Mouse (Mus musculus): ENCODE measurements around the gene Parp2. TPM values are rescaled to one million over a fixed set of nuclear protein-coding genes. Genes with fewer than 3 reads are reported as not detected.
"Not testable (repeated sequence)": the region's sequence is repeated elsewhere in the genome, so short reads cannot be mapped to it uniquely, and the experiment has no call there.

The Parp2 gene
- polyA plus RNA-seq, 1 experiment from 2014 or later, result 72.4 TPM

- Histone ChIP-seq H3K27me3 (no peaks in the 10 kb centered on the region), H3K4me1 (no peaks in the 10 kb centered on the region), H3K27ac (peak overlapping the region; percentile 73; the same call in 1 of the 2 replicates), H3K4me2 (no peak overlapping the region), H3K4me3 (no peak overlapping the region), H3K36me3 (0 out of 2 replicates have a peak, but pooled peaks cover 6% of the 10 kb centered on the region), H3K9ac (no peak overlapping the region), H3K9me3 (no peaks in the 10 kb centered on the region)
- 47% methylated on average over 2 of the region's 2 CpGs for WGBS
- ATAC-seq (ENCODE audit: insufficient number of reproducible peaks, insufficient read depth, low FRiP score, low TSS enrichment, low read depth), result no peak
Observed at GRCm38 (mm10) chr14:50834435-50834834, 26.8 kb downstream of the Parp2 start.

- Histone ChIP-seq H3K36me3 (0 out of 2 replicates have a peak, but pooled peaks cover 2% of the 10 kb centered on the region), H3K9me3 (no peaks in the 10 kb centered on the region), H3K4me2 (no peak overlapping the region), H3K27me3 (no peaks in the 10 kb centered on the region), H3K4me3 (no peak overlapping the region), H3K9ac (no peak overlapping the region), H3K4me1 (no peaks in the 10 kb centered on the region), H3K27ac (no peak overlapping the region)
- WGBS, result 68% methylated on average over 6 of the region's 6 CpGs
- no peak for ATAC-seq (ENCODE audit: insufficient number of reproducible peaks, insufficient read depth, low FRiP score, low TSS enrichment, low read depth)
Observed at GRCm38 (mm10) chr14:50837236-50837635, 29.6 kb downstream of the Parp2 start.

GRCm38 (mm10) chr14:50855788-50856187 is 48.1 kb downstream of the Parp2 start:
- Histone ChIP-seq H3K4me1 (no peaks in the 10 kb centered on the region), H3K9me3 (no peaks in the 10 kb centered on the region), H3K4me3 (no peak overlapping the region), H3K27me3 (no peaks in the 10 kb centered on the region), H3K36me3 (peaks cover 27% of the 10 kb centered on the region), H3K9ac (no peak overlapping the region), H3K27ac (no peak overlapping the region), H3K4me2 (no peak overlapping the region)
- ATAC-seq (ENCODE audit: insufficient number of reproducible peaks, insufficient read depth, low FRiP score, low TSS enrichment, low read depth), result no peak
- 88% methylated on average over 5 of the region's 5 CpGs for WGBS

- Histone ChIP-seq H3K36me3 (peaks cover 20% of the 10 kb centered on the region), H3K4me3 (no peak overlapping the region), H3K4me2 (no peak overlapping the region), H3K9me3 (no peaks in the 10 kb centered on the region), H3K4me1 (no peaks in the 10 kb centered on the region), H3K27me3 (no peaks in the 10 kb centered on the region), H3K9ac (no peak overlapping the region), H3K27ac (no peak overlapping the region)
- ATAC-seq (ENCODE audit: insufficient number of reproducible peaks, insufficient read depth, low FRiP score, low TSS enrichment, low read depth), result no peak
- 86% methylated on average over 10 of the region's 10 CpGs for WGBS
Observed at GRCm38 (mm10) chr14:50862641-50863040, 55.0 kb downstream of the Parp2 start.

GRCm38 (mm10) chr14:50865005-50865404 is 57.4 kb downstream of the Parp2 start:
- H3K9ac ChIP-seq; H3K4me1 ChIP-seq; ATAC-seq (ENCODE audit: insufficient number of reproducible peaks, insufficient read depth, low FRiP score, low TSS enrichment, low read depth); H3K4me3 ChIP-seq; H3K9me3 ChIP-seq; H3K27ac ChIP-seq; H3K4me2 ChIP-seq; H3K27me3 ChIP-seq: not testable (repeated sequence)
- peaks cover 12% of the 10 kb centered on the region; the same call in 1 of the 2 replicates for H3K36me3 ChIP-seq

GRCm38 (mm10) chr14:50866966-50867365 is 59.3 kb downstream of the Parp2 start:
- Histone ChIP-seq H3K27ac (no peak overlapping the region), H3K4me3 (no peak overlapping the region), H3K4me2 (no peak overlapping the region), H3K27me3 (no peaks in the 10 kb centered on the region), H3K9ac (no peak overlapping the region), H3K9me3 (no peaks in the 10 kb centered on the region), H3K4me1 (peaks cover 5% of the 10 kb centered on the region; the same call in 1 of the 2 replicates), H3K36me3 (peaks cover 7% of the 10 kb centered on the region; the same call in 1 of the 2 replicates)
- no peak for ATAC-seq (ENCODE audit: insufficient number of reproducible peaks, insufficient read depth, low FRiP score, low TSS enrichment, low read depth)
- WGBS, result 92% methylated on average over 3 of the region's 3 CpGs

- WGBS, result 80% methylated on average over 4 of the region's 4 CpGs
- Histone ChIP-seq H3K27me3 (no peaks in the 10 kb centered on the region), H3K4me3 (no peak overlapping the region), H3K36me3 (no peaks in the 10 kb centered on the region; the same call in 1 of the 2 replicates), H3K4me2 (no peak overlapping the region), H3K27ac (no peak overlapping the region), H3K9ac (no peak overlapping the region), H3K4me1 (peaks cover 5% of the 10 kb centered on the region; the same call in 1 of the 2 replicates), H3K9me3 (no peaks in the 10 kb centered on the region)
- no peak for ATAC-seq (ENCODE audit: insufficient number of reproducible peaks, insufficient read depth, low FRiP score, low TSS enrichment, low read depth)
Observed at GRCm38 (mm10) chr14:50868211-50868610, 60.6 kb downstream of the Parp2 start.

GRCm38 (mm10) chr14:50868656-50869055 is 61.0 kb downstream of the Parp2 start:
- Histone ChIP-seq H3K4me1 (peaks cover 5% of the 10 kb centered on the region; the same call in 1 of the 2 replicates), H3K4me2 (no peak overlapping the region), H3K27me3 (no peaks in the 10 kb centered on the region), H3K9ac (no peak overlapping the region), H3K36me3 (no peaks in the 10 kb centered on the region; the same call in 1 of the 2 replicates), H3K9me3 (no peaks in the 10 kb centered on the region), H3K4me3 (no peak overlapping the region), H3K27ac (no peak overlapping the region)
- ATAC-seq (ENCODE audit: insufficient number of reproducible peaks, insufficient read depth, low FRiP score, low TSS enrichment, low read depth), result no peak
- 87% methylated on average over 5 of the region's 5 CpGs for WGBS

- peak within 1 kb of the TSS; percentile 49 for H3K4me3 ChIP-seq
- peak within 1 kb of the TSS; percentile 58 for H3K27ac ChIP-seq
- 6% methylated on average over 32 of the region's 32 CpGs for WGBS
- H3K9me3 ChIP-seq, result no peaks in the 10 kb centered on the region
- peak within 1 kb of the TSS; percentile 64 for H3K4me2 ChIP-seq
- no peaks in the 10 kb centered on the region; the same call in 1 of the 2 replicates for H3K36me3 ChIP-seq
- H3K27me3 ChIP-seq, result no peaks in the 10 kb centered on the region
- H3K9ac ChIP-seq, result peak within 1 kb of the TSS; percentile 73
- peak; percentile 85 for ATAC-seq (ENCODE audit: insufficient number of reproducible peaks, insufficient read depth, low FRiP score, low TSS enrichment, low read depth)
- peaks cover 5% of the 10 kb centered on the region; the same call in 1 of the 2 replicates for H3K4me1 ChIP-seq
Observed at GRCm38 (mm10) chr14:50869889-50870804, 62.5 kb downstream of the Parp2 start, which contains the start of gene Tep1. Tep1 (minus strand) TSS chr14:50870560.

- Histone ChIP-seq H3K4me2 (peak overlapping the region; percentile 64), H3K9ac (peak overlapping the region; percentile 73), H3K9me3 (no peaks in the 10 kb centered on the region), H3K36me3 (no peaks in the 10 kb centered on the region; the same call in 1 of the 2 replicates), H3K4me1 (peaks cover 5% of the 10 kb centered on the region; the same call in 1 of the 2 replicates), H3K27me3 (no peaks in the 10 kb centered on the region), H3K4me3 (peak overlapping the region; percentile 49), H3K27ac (0 out of 2 replicates have a peak overlapping the region, but pooled peaks have one; percentile 58)
- WGBS, result 23% methylated on average over 5 of the region's 5 CpGs
- no peak for ATAC-seq (ENCODE audit: insufficient number of reproducible peaks, insufficient read depth, low FRiP score, low TSS enrichment, low read depth)
Observed at GRCm38 (mm10) chr14:50870805-50871143, 63.1 kb downstream of the Parp2 start.
